Mouse (Mus musculus) myocyte (in vitro differentiated cells): ENCODE data around the gene Olfr747. TPM values are rescaled to one million over a fixed set of nuclear protein-coding genes. Genes with fewer than 3 reads are reported as not detected.
"Not testable (repeated sequence)": the region's sequence is repeated elsewhere in the genome, so short reads cannot be mapped to it uniquely, and the experiment has no call there.

ENCODE experiments used
- H3K27me3 ChIP-seq: one replicate; pipeline ENCODE4 v1.6.1; 2011; ENCODE audit not compliant: control insufficient read depth, insufficient read depth, insufficient read length
- H3K36me3 ChIP-seq: one replicate; pipeline ENCODE4 v1.6.1; 2011; ENCODE audit not compliant: control insufficient read depth, insufficient read depth
- H3K4me2 ChIP-seq: one replicate; pipeline ENCODE4 v1.6.1; 2011; ENCODE audit warnings: low read depth, control low read depth
- H3K4me3 ChIP-seq: one replicate; pipeline ENCODE4 v1.5.1; 2011; ENCODE audit warnings: mild to moderate bottlenecking, control low read depth, moderate library complexity
- H3K79me2 ChIP-seq: one replicate; pipeline ENCODE4 v1.6.1; 2011; ENCODE audit not compliant: control insufficient read depth, insufficient read depth
- H3ac ChIP-seq: one replicate; pipeline ENCODE4 v1.6.1; 2011; ENCODE audit not compliant: control insufficient read depth, insufficient read length
- CEBPB ChIP-seq: IDR thresholded peaks from 2 replicates; pipeline ENCODE4 v1.6.1; 2011; ENCODE audit warnings: mild to moderate bottlenecking, moderate library complexity; ENCODE audit not compliant: poor library complexity, insufficient read depth, severe bottlenecking
- E2F4 ChIP-seq: IDR thresholded peaks from one replicate; pipeline ENCODE4 v1.6.1; 2011; ENCODE audit warnings: mild to moderate bottlenecking, control low read depth, moderate library complexity; ENCODE audit not compliant: insufficient read depth
- MAX ChIP-seq: IDR thresholded peaks from one replicate; pipeline ENCODE4 v1.6.1; 2011; ENCODE audit warnings: low read depth, mild to moderate bottlenecking, control low read depth
- MYOD1 ChIP-seq, 3 experiments: IDR thresholded peaks; one replicate each; pipeline ENCODE4 v1.6.1; 2011; ENCODE audit warnings: control low read depth in 2 of 3, low read depth in 2 of 3, mild to moderate bottlenecking in 2 of 3, moderate library complexity in 1 of 3; ENCODE audit not compliant: insufficient read length in 2 of 3, control insufficient read depth in 1 of 3
- MYOG ChIP-seq, 3 experiments: IDR thresholded peaks; one replicate each; pipeline ENCODE4 v1.6.1; 2011; ENCODE audit warnings: control low read depth in 2 of 3, low read depth in 2 of 3, mild to moderate bottlenecking in 2 of 3; ENCODE audit not compliant: insufficient read length in 2 of 3, control insufficient read depth in 1 of 3, insufficient read depth in 1 of 3
- POLR2A ChIP-seq: IDR thresholded peaks from one replicate; pipeline ENCODE4 v1.6.1; 2011; ENCODE audit warnings: low read depth, mild to moderate bottlenecking, control low read depth, moderate library complexity; ENCODE audit not compliant: insufficient read length
- POLR2AphosphoS2 ChIP-seq: IDR thresholded peaks from one replicate; pipeline ENCODE4 v1.6.1; 2011; ENCODE audit warnings: low read depth, control low read depth; ENCODE audit not compliant: insufficient read length
- REST ChIP-seq: IDR thresholded peaks from one replicate; pipeline ENCODE4 v1.6.1; 2011; ENCODE audit warnings: mild to moderate bottlenecking, control low read depth, moderate library complexity; ENCODE audit not compliant: insufficient read depth, insufficient read length
- SRF ChIP-seq: IDR thresholded peaks from one replicate; pipeline ENCODE4 v1.6.1; 2011; ENCODE audit warnings: low read depth; ENCODE audit not compliant: control insufficient read depth, insufficient read length
- TCF12 ChIP-seq: IDR thresholded peaks from one replicate; pipeline ENCODE4 v1.6.1; 2011; ENCODE audit warnings: mild to moderate bottlenecking, control low read depth; ENCODE audit not compliant: poor library complexity, insufficient read depth, severe bottlenecking
- TCF3 ChIP-seq: IDR thresholded peaks from one replicate; pipeline ENCODE4 v1.6.1; 2011; ENCODE audit warnings: low read depth, control low read depth; ENCODE audit not compliant: insufficient read length
- USF1 ChIP-seq: IDR thresholded peaks from one replicate; pipeline ENCODE4 v1.6.1; 2011; ENCODE audit warnings: low read depth, mild to moderate bottlenecking, control low read depth, moderate library complexity
- polyA plus RNA-seq: library from polyadenylated mRNA; unstranded; fragments of >200 nt; fragmentation: generic; extraction: Trizol; gene quantifications from one replicate; pipeline ENCODE4 v1.2.1, GENCODE M21; 2012; ENCODE audit warnings: missing spikeins

Gene Olfr747
- not detected for polyA plus RNA-seq

DNA sequence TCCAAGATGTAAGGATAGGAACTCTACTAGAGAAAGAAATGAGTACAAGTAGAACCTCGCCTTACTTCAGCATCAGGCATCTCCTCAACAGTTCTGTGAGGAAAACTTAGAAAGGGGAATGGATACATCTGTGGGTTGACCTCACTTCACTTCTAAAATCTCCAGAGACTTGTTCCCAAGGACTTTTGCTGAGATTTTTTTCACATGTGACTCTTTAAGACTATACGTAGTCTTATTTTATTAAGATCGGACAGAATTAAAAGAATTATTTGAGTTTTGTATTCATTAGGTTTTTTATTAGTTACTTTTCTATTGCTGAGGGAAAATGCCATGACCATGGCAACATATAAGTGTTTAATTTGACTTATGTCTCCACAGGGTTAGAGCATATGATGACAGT, at the start of gene Olfr747:
Olfr747 (minus strand) TSS at position 101 of the 400 bp plus-strand sequence.
- TF ChIP-seq MYOD1 (IDR thresholded peaks at IDR 0.05; ENCODE audit: control insufficient read depth in 1 of 3, insufficient read length in 2 of 3, low read depth in 2 of 3) (no peak), USF1 (no peak), SRF (no peak), MYOG (IDR thresholded peaks at IDR 0.05; ENCODE audit: control insufficient read depth in 1 of 3, insufficient read depth in 1 of 3, insufficient read length in 2 of 3, low read depth in 2 of 3) (no peak), CEBPB (no peak), TCF12 (no peak), POLR2A (no peak), TCF3 (no peak), REST (no peak), MAX (no peak), POLR2AphosphoS2 (no peak), E2F4 (no peak)

DNA sequence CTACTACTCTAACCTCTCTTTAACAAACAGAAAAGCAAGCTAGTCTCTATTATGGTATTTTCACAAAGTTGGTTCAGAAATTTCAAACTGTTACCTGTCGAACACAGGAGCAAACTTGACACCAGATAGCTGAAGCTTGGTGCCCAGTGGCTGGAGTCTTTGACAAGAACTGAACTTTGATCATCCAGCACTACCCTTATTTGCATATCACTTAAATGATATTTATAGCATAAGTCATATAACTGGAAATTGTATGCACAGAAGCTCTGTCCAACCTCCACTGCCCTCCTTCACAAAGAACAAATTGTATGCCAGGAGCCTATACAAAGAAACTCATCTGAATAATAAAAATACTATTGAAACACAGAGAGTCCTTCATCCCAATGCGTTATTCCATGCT, 48.6 kb upstream of the Olfr747 start:
- Histone ChIP-seq H3K27me3 (no peaks in the 10 kb centered on the region), H3ac (no peak overlapping the region), H3K79me2 (no peaks in the 10 kb centered on the region), H3K36me3 (no peaks in the 10 kb centered on the region), H3K4me3 (no peak overlapping the region), H3K4me2 (no peak overlapping the region)
- TF ChIP-seq MYOG (IDR thresholded peaks at IDR 0.05; ENCODE audit: control insufficient read depth in 1 of 3, insufficient read depth in 1 of 3, insufficient read length in 2 of 3, low read depth in 2 of 3) (no peak), REST (no peak), TCF3 (no peak), USF1 (no peak), E2F4 (no peak), SRF (no peak), MAX (no peak), POLR2AphosphoS2 (no peak), CEBPB (no peak)

More for the DNA sequence above, at the start of gene Olfr747:
- Histone ChIP-seq H3K4me3 (no peak within 1 kb of the TSS), H3K36me3 (no peaks in the 10 kb centered on the region), H3K4me2 (no peak within 1 kb of the TSS), H3K27me3 (no peaks in the 10 kb centered on the region), H3ac (no peak within 1 kb of the TSS), H3K79me2 (no peaks in the 10 kb centered on the region)

DNA sequence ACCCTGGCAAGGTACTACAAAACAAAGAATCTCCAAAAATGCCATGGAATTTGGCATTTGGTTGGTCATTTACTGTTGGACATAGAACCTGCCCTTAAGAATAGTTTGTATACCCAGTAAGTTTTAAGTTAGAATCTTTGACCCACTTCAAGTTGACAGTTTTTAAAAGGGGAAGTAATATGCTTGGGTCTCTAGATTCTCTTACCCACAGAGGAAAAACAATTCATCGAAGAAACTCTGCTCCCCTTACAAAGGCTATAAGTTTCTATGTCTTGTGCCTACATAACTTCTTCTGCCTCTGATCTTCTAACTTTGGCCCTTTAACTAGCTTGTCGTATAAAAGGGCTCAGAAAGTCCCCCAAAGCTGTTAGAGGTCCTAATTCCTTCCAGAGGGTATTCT, 47.3 kb upstream of the Olfr747 start:
- H3K79me2 ChIP-seq: no peaks in the 10 kb centered on the region
- no peak overlapping the region for H3ac ChIP-seq
- no peak overlapping the region for H3K4me3 ChIP-seq
- no peaks in the 10 kb centered on the region for H3K36me3 ChIP-seq
- H3K27me3 ChIP-seq: no peaks in the 10 kb centered on the region
- no peak for TF ChIP-seq POLR2A
- no peak for TF ChIP-seq USF1
- no peak for TF ChIP-seq MYOG (IDR thresholded peaks at IDR 0.05; ENCODE audit: control insufficient read depth in 1 of 3, insufficient read depth in 1 of 3, insufficient read length in 2 of 3, low read depth in 2 of 3)
- TF ChIP-seq TCF12: no peak
- no peak for TF ChIP-seq E2F4
- TF ChIP-seq MAX: no peak
- no peak for TF ChIP-seq SRF
- no peak for TF ChIP-seq REST
- no peak for TF ChIP-seq MYOD1 (IDR thresholded peaks at IDR 0.05; ENCODE audit: control insufficient read depth in 1 of 3, insufficient read length in 2 of 3, low read depth in 2 of 3)
- no peak for TF ChIP-seq POLR2AphosphoS2
- no peak for TF ChIP-seq TCF3
- no peak for TF ChIP-seq CEBPB
- H3K4me2 ChIP-seq: no peak overlapping the region

DNA sequence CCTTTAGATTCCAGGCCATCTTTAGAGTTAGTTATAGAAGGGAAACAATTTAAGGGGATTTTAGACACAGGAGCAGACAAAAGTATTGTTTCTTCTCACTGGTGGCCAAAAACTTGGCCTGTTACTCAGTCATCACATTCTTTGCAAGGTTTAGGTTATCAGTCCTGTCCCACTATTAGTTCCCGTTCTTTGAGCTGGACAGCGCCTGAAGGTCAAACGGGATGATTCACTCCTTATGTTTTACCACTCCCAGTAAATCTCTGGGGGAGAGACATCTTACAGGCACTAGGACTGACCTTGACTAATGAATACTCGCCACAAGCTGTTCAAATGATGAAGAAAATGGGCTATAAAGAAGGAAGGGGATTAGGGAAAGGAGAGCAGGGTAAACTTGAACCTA, 29.4 kb upstream of the Olfr747 start:
- H3K79me2 ChIP-seq, H3K36me3 ChIP-seq, H3ac ChIP-seq, H3K4me3 ChIP-seq, H3K27me3 ChIP-seq, H3K4me2 ChIP-seq: not testable (repeated sequence)

DNA sequence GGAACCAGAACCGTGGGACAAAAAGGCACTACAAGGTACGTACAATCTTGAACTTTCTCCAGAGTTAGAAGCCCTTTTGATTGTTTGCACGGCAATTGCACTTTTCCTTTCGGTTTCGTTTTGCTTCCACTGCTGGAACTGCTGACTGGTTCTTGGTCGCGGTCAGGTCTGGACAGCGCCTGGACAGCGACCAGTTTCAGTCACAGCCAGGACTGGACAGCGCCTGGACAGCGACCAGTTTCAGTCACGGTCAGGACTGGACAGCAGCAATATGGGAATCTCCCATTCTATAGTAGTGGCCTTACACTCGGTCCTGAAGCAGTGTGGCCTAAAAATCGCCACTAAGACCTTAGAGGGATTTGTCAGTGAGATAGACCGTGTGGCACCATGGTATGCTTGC, 26.9 kb upstream of the Olfr747 start:
- not testable (repeated sequence) for H3K36me3 ChIP-seq, H3K4me3 ChIP-seq, H3ac ChIP-seq, H3K27me3 ChIP-seq, H3K4me2 ChIP-seq, H3K79me2 ChIP-seq
- TF ChIP-seq REST: peak; percentile 81

DNA sequence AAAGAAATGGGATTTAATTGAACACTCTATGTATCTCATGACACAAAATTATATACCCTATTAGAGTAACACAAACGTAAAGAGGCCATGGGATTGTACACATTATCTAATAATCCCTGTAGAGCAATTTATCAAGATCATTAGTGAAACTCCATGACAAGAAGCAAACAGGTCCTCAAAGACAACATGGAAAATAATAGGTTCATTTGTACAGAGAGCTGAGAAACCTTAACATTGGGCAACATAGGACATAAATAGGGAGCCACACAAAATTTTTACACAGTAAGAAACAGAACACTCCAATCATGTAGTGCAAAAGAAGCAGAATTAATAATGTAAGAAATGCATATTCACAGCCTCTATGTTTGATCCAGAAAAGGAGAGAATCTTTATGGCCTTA, 14.1 kb upstream of the Olfr747 start, which contains the start of gene Olfr748:
Olfr748 (plus strand) TSS at position 301 of the 400 bp plus-strand sequence.
- no peaks in the 10 kb centered on the region for H3K27me3 ChIP-seq
- H3K4me3 ChIP-seq: no peak within 1 kb of the TSS
- H3K36me3 ChIP-seq: no peaks in the 10 kb centered on the region
- no peak within 1 kb of the TSS for H3ac ChIP-seq
- no peak for TF ChIP-seq TCF3
- TF ChIP-seq MYOG (IDR thresholded peaks at IDR 0.05; ENCODE audit: control insufficient read depth in 1 of 3, insufficient read depth in 1 of 3, insufficient read length in 2 of 3, low read depth in 2 of 3): no peak
- TF ChIP-seq POLR2AphosphoS2: no peak
- TF ChIP-seq MAX: no peak
- TF ChIP-seq POLR2A: no peak
- no peak for TF ChIP-seq TCF12
- TF ChIP-seq E2F4: no peak
- TF ChIP-seq CEBPB: no peak
- TF ChIP-seq MYOD1 (IDR thresholded peaks at IDR 0.05; ENCODE audit: control insufficient read depth in 1 of 3, insufficient read length in 2 of 3, low read depth in 2 of 3): no peak
- no peak for TF ChIP-seq REST
- no peak for TF ChIP-seq USF1
- no peak for TF ChIP-seq SRF
- no peak within 1 kb of the TSS for H3K4me2 ChIP-seq
- H3K79me2 ChIP-seq: no peaks in the 10 kb centered on the region
